Mouse (Mus musculus): ENCODE data around the gene Olfr124.

Olfr124 gene

GRCm38 (mm10) chr17:37799588-37799987 is at the start of gene Olfr124:
TSS of gene Olfr124 (plus strand) at chr17:37799888.
- no peak for DNase-seq (ENCODE audit: low spot score in 2 of 2)

GRCm38 (mm10) chr17:37768307-37768706 is 31.4 kb upstream of the Olfr124 start, which contains the start of gene Olfr122:
TSS of gene Olfr122 (plus strand) at chr17:37768607.
- no peak for DNase-seq (ENCODE audit: low spot score in 2 of 2)

- no peak for DNase-seq (ENCODE audit: low spot score in 2 of 2)
Measured at GRCm38 (mm10) chr17:37793229-37793628, 6.5 kb upstream of the Olfr124 start, which contains the start of gene Olfr123. TSS of gene Olfr123 (plus strand) at chr17:37793529.

DNA sequence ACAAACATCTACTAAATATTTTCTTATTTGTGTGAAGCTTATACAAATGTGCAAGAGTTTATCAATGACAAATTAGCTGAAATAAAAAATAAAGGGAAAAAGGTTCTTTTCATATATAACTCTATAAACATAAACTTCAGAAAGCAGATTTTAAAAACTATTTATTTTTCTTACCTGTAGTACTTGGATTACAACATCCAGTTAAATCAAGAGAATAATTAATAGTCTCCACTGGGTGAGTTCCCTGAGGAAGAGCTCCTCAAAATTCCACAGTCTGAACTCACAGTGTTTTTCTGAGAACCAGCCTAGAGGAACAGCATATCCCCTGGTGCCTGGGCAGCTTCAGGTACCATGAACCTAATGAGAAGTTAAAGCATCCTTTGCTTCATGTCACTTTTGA is 33.0 kb downstream of the Olfr124 start, which contains the start of gene Olfr125:
Olfr125 (plus strand) TSS at position 301 of the 400 bp plus-strand sequence.
- no peak for DNase-seq (ENCODE audit: low spot score in 2 of 2)

DNA sequence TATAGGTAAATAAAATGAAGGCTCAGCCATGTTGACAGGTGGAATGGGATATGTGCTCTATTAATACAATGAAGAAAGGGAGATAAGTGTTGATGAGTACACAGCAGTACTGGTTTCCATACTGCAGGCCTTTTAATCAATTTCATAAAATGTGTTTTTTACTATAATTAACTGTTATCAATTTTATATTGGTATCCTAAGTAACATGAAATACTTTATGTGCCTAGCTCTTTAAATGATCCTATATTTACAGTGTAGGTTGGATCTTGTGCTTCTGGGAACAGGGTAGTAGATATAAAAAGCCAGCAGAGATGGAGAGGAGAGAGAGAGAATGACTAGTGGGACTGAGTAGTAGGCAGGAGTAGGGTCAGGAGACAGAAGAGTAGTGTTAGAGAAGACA is 47.5 kb downstream of the Olfr124 start, which contains the start of gene Olfr126:
Olfr126 (plus strand) TSS at position 301 of the 400 bp plus-strand sequence.
- no peak for DNase-seq (ENCODE audit: low spot score in 2 of 2)
